Mouse (Mus musculus): ENCODE data around the gene Mnx1.

- TF ChIP-seq CTCF (IDR thresholded peaks at IDR 0.05; ENCODE audit: low read depth): no peak
- no peak for TF ChIP-seq EP300 (IDR thresholded peaks at IDR 0.05; ENCODE audit: low read depth)
Measured at GRCm38 (mm10) chr5:29473551-29474245, 4.6 kb downstream of the Mnx1 start.

Measured in heart, postnatal 0 days (tissue).